Mouse (Mus musculus) E14TG2a.4 (cell line): ENCODE results near the gene Olfr559.

Experiments used
- CTCF ChIP-seq: conservative IDR thresholded peaks from 2 replicates; pipeline ENCODE4 v1.5.1; 2014; ENCODE audit warnings: low read length
- NANOG ChIP-seq: IDR thresholded peaks from 2 replicates; pipeline ENCODE4 v1.6.1; 2014; ENCODE audit warnings: borderline replicate concordance, low read length, mixed read lengths
- POU5F1 ChIP-seq: IDR thresholded peaks from 2 replicates; pipeline ENCODE4 v1.6.1; 2014; ENCODE audit warnings: low read length, borderline replicate concordance

DNA sequence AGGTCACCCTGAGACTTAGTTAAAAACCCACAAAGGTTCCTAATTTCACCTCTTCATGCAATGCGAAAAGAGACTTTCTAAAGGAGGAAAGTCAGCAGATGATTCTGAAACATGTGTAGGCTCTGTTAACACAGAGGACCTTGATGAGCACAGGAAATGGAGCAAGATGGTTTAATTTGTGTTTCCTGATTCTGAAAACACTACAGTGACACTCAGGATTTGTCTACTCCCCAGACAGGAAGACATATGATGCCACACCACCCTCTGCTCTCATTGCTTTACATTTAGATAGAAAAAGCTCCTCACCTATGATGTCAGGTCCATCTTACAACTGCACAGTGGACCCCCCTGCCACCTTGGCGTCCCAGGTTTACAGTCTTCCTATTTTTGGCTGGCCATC is 51.1 kb downstream of the Olfr559 start:
- no peak for TF ChIP-seq CTCF
- no peak for TF ChIP-seq NANOG
- no peak for TF ChIP-seq POU5F1
